Mouse (Mus musculus) adrenal gland, postnatal 25 days (tissue): ENCODE measurements around the gene Idh2. TPM values are rescaled to one million over a fixed set of nuclear protein-coding genes. Genes with fewer than 3 reads are reported as not detected.

Experiments used
- DNase-seq: peaks from one replicate; pipeline ENCODE4 v3.0.0; 2021; ENCODE audit warnings: mixed read lengths
- total RNA-seq: library from RNA; stranded (reverse); gene quantifications from 2 replicates; pipeline ENCODE4 v1.2.3, GENCODE M21; 2021

Gene Idh2
- total RNA-seq, 1 experiment from 2014 or later: 152 TPM

- no peak for DNase-seq
Measured at GRCm38 (mm10) chr7:80085970-80086715, 29.0 kb downstream of the Idh2 start.

DNA sequence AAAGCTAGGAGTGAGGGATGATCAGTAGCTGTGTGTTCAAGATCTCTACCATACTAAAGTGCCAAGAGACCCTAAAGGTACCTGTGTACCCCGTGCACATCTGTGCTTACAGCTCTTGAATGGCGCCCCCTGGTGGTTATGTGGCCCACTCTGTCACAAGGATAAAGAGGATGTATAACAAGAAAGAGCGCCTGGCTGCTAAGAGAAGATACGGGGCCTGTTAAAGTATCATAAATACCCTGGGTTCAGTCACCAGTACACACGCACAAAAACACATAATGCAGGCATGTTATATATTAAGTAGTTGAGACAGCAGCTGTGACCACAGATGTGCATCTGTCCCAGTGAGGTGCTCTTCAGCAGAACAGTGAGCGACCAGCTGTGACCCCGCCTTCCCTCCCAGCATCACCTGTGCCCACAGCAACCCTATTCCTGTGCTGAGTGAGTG is 30.7 kb downstream of the Idh2 start:
- peak; percentile 80 for DNase-seq

DNA sequence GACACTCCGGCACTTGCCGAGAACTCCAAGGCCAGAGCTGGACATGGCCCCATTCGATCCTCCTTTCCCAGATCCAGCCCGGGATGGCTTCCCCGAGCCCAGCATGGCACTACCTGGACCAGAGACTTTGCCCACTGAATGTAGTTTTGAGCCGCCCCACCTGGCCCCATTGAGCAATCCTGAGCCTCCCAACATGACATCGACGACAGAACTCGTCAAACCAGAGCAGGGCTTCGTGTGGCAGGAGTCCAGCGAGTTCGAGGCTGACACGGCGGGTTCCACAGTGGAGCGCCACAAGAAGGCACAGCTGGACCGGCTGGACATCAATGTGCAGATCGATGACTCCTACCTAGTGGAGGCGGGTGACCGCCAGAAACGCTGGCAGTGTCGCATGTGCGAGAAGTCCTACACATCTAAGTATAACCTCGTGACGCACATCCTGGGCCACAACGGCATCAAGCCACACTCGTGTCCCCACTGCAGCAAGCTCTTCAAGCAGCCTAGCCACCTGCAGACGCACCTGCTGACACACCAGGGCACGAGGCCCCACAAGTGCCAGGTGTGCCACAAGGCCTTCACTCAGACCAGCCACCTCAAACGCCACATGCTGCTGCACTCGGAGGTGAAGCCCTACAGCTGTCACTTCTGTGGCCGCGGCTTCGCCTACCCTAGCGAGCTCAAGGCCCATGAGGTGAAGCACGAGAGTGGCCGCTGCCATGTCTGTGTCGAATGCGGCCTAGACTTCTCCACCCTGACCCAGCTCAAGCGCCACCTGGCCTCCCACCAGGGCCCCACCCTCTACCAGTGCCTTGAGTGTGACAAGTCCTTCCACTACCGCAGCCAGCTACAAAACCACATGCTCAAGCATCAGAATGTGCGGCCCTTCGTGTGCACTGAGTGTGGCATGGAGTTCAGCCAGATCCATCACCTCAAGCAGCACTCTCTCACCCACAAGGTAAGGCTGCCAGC is 33.3 kb downstream of the Idh2 start:
- DNase-seq: no peak

DNA sequence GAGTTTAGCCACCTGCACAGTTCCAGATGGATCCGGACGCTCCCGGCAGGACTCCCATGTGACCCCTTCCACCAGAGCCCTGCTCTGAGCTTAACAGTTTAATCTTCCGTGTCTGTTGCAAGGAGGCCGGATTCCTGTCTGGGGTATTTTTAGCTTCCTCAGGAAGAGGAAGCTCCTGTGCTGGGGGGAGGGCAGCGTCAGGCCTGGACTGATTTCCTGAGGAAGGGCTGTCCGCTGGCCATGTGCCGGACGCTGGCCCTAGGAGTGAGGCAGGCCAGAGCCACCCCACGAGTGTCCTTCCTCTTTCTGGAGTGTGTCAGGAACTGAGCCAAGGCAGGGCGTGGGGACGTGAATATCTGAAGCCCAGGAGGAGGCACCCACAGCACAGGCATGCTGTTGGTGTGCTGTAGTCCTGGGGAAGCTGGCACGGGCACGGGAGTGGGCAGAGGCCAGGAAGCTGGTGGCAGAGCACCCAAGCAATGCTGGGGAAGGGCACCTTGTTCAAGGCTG is 36.3 kb downstream of the Idh2 start:
- DNase-seq: peak; percentile 79

GRCm38 (mm10) chr7:80077801-80078200 is 37.4 kb downstream of the Idh2 start:
- no peak for DNase-seq

GRCm38 (mm10) chr7:80076961-80077716 is 38.1 kb downstream of the Idh2 start:
- no peak for DNase-seq

GRCm38 (mm10) chr7:80075946-80076583 is 39.1 kb downstream of the Idh2 start:
- no peak for DNase-seq

DNA sequence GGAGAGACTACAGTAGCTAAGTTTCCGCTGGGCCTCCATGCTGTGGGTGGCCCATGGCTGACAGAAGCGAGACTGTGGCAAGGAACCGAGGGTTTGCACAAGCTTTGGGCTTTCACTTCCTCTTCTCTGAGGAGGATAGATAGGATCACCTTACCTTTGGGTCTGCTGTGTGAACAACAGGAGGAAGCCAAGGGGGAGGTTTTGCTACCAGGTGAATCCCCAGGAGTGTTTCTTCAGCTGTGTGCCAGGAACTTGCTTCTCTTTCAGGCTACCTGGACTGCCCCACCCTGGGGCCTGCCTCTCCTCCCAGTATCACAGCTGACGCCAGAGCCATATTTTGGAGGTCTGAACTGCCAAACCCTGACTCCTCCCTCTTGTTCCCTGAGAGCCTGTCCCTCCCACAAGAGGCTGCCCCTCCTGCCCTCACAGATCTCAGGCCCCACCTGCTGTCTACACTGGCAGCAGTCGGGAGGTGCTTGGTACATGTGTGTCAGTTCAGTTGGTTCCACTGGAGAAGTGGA is 40.2 kb downstream of the Idh2 start:
- DNase-seq: no peak

DNA sequence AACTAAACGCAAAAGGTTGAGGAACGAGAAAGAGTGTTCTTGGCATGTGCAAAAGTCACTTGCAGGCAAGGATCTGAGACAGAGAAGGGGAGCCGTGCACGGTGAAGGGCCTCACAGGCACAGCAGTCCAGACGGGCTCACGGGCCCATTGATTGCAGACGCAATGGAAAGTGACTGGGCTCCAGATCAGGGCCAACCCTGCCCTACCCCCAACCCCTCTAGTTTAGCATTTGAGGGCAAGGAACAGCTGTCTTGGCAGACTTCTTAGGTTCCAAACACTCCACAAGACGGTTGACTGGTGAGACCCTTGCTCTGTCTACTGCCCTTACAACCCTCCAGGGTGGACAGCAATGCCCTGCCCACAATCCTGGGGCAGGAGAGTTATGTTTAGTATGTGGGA is 41.7 kb downstream of the Idh2 start:
- no peak for DNase-seq

- no peak for DNase-seq
Measured at GRCm38 (mm10) chr7:80072297-80072696, 42.9 kb downstream of the Idh2 start.

DNA sequence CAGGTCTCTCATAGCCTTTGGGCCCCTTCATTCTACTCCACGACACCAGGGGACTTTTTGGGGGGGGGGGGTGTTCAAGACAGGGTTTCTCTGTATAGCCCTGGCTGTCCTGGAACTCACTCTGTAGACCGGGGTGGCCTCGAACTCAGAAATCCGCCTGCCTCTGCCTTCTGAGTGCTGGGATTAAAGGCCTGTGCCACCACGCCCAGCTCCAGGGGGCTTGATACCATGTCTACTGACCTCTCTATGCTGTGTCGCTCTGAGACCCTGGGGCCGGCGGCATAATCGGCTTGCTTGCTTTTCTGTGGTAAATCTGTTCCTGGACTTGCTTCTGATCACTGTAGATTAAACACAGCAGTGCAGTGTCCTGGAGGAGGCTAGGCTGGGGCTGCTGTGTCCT is 44.0 kb downstream of the Idh2 start:
- no peak for DNase-seq

- peak; percentile 56 for DNase-seq
Measured at GRCm38 (mm10) chr7:80069615-80070327, 45.4 kb downstream of the Idh2 start.

DNA sequence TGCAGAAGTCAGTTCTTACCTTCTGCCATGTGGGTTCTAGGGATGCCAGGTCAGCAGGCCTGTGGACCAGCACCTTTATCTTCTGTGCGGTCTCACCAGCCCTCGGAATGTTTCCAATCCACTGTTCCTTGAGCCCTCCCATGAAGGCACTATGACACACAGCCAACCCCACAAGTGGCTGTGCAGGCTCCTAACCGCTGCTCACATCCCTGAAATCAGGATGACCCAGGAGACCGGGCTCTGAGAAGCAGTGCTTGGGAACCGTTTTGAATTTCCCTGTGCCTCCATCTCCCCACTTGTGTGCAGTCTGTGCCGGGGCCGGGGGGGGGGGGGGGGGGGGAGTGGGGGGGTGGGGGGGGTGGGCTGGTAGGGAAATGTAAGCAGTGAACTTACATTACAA is 46.9 kb downstream of the Idh2 start:
- no peak for DNase-seq

DNA sequence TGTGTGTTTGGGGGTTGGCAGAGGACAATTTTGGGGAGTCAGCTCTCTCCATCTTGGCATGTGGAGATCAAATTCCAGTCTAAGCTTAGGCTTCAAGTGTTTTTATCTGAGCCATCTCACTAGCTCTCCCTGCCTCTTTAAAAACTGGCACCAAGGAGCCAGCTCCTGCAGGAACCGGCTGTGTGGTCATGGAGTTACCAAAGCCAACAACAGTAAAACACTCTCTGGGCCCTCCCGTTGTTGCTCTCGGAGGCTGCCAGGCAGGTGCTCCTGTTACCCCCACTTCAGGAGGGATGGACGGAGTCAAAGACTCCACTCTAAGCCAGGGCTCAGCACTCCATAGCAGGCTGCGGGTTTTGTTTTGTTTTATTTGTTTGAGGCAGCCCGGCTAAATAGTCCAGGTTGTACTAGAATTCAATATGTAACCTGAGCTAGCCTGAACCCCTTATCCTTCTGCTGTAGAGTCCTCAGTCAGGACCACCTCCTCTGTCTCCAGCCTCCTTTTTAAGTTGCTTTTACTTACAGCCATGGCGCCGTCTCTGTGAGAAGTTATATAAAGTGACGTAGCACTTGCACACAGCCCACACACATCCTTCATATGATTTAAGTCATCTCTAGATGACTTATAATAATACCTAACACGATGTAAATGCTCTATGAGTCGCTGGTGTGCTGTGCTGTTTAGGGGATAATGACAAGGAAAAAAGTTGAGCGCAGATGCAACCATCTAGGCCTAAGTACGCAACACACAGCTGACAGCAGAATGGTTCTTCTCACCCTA is 48.3 kb downstream of the Idh2 start:
- no peak for DNase-seq

DNA sequence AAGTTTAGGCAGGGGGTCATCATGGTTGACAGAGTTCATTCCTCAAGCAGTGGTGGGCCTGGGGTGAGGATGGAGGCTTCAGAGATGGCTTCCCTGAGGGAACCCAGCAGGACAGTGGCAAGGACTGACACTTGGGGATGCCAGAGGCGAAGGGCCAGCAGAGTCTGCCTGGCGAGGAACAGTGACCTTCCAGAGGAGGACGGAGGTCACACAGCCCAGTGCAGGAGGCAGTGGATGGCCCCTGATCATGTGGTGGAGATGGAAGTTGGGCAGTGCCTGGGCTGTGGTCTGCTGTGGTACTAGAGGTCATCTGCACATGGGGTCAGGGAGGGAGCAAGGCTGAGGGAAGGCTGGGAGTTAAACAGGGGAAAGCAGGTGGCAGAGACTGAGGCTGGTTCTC is 49.9 kb downstream of the Idh2 start:
- no peak for DNase-seq

DNA sequence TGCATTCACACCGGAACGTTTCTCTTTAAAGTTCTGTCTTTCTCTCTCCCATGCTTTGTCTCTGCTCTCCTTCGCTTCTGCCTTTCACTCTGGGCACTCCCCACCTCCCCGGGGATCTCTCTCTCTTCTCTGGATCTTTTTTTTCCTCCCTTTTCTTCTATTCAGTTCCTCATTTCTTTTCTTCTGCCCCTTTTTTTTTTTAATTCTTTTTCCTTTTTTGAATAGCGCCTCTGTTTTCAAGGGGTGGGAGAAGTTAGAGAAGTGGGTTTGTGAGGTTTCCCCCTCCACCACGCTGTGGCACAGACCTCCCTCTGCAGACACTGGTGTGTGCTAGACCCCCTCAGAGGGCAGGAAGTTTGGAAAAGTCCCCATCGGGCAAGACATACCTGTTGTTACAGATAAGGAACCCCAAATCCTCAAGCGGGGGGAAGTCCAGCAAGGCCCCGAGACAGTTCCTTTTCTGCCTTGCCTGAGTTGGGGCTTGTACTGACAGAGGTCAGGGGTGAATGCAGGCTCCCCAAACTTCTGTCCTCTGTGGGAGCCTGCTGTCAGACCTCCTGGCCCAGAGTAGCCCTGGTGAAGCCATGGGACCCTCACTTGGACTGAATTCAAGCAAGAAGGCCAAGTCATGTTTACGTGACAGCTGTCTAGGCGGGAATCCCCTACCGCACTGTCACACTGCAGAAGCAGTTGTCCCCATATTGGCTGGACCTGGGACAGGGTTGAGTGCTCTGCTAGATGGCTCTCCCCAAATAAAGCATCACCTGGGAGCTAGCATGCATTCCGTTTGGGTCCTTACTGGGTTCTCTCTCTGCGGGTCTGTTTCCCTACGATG is 51.1 kb downstream of the Idh2 start:
- no peak for DNase-seq

DNA sequence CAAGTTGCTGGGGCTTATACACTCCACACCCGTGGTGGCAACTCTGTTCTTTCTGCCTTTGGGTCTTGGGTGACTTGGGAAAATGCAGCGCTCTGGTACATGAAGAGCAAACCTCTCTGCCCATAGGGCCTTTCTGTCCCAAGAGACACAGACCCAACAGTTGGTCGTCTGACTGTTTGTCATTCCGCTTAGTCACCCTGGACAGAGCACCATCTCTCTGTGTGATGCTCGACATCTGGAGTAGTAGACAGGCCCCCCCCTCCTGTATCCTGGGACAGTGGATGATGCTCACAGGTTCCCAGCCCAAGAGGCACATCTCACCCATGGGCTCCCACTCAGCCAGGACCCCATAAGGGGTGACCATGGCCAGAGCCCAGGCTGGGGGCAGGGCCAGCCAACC is 51.9 kb downstream of the Idh2 start:
- DNase-seq: no peak

GRCm38 (mm10) chr7:80062083-80062826 is 52.9 kb downstream of the Idh2 start:
- no peak for DNase-seq
